Mouse (Mus musculus): Measurements from ENCODE around the gene Fcna.

DNA sequence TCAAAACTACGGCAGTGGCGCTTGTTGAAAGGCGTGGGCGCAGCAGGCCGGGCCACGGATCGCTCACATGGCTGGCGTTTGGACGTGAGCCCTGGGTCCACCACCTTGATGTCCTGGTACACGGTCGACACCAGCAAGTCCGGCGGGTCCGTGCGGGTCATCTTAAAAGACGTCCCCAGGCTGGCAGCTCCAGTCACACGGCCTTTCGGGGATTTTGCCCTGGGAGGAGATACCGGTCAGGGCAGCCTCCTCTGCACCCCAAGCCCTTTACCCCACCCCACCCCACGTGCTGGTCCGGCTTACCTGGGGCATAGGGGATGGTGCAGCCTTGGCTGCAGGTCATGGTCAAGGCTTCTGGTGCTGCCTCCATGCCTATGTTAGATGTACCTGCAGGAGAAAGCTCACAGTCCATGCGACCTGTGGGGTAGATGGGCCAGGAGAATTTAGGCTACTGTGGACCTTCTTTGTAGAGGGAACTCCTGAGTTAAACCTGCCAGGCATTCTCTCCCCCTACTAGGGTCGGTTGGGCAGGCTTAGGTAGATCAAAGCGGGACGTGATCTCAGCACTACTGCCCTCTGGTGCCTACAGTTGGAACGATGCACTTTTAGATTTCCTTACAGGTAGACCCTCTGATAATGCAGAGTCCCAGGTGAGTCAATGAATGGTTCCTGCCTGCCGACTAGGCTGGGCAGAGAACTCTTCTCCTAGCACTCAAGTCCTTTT, 47.9 kb downstream of the Fcna start:
- TF ChIP-seq CTCF (IDR thresholded peaks at IDR 0.05; ENCODE audit: borderline replicate concordance, control insufficient read depth, extremely low read depth, insufficient read depth, low read length, poor library complexity) (no peak), POLR2A (IDR thresholded peaks at IDR 0.05; ENCODE audit: control insufficient read depth, extremely low read depth, insufficient read depth, low read length, poor library complexity) (no peak)

Data from thymus, adult 2 months (tissue).